Mouse (Mus musculus) lung, embryonic 14.5 days (tissue): ENCODE measurements at regions not wholly inside any gene's neighbourhood (a gene's known extent, or its start where the extent isn't known, plus 50 kb on each side); places are given as distances from the start of the nearest gene placed in this dataset.
"Not testable (repeated sequence)": the region's sequence is repeated elsewhere in the genome, so short reads cannot be mapped to it uniquely, and the experiment has no call there.

Experiments used
- ATAC-seq: fragments of 200-750 bp; cut with Nextera tagmentation; 2 replicates; pipeline ENCODE4 v1.8.0; 2017; ENCODE audit warnings: mild to moderate bottlenecking, moderate TSS enrichment, moderate library complexity; ENCODE audit not compliant: insufficient read depth
- DNase-seq: peaks from one replicate; pipeline ENCODE4 v3.0.0-alpha.2; 2015
- H3K27ac ChIP-seq: fragments of 300-500 bp; sonication (generic); 2 replicates; pipeline ENCODE4 v1.5.1; 2014; ENCODE audit warnings: low read depth, mild to moderate bottlenecking, moderate library complexity
- H3K27me3 ChIP-seq: fragments of 300-500 bp; sonication (generic); 2 replicates; pipeline ENCODE4 v1.6.1; 2014; ENCODE audit warnings: low read length, control low read depth; ENCODE audit not compliant: insufficient read depth
- H3K36me3 ChIP-seq: fragments of 300-500 bp; sonication (generic); 2 replicates; pipeline ENCODE4 v1.6.1; 2014; ENCODE audit warnings: control low read depth; ENCODE audit not compliant: insufficient read depth
- H3K4me1 ChIP-seq: fragments of 300-500 bp; sonication (generic); 2 replicates; pipeline ENCODE4 v1.6.1; 2014; ENCODE audit warnings: antibody characterized with exemption, control low read depth; ENCODE audit not compliant: insufficient read depth
- H3K4me2 ChIP-seq: fragments of 300-500 bp; sonication (generic); 2 replicates; pipeline ENCODE4 v1.6.1; 2014; ENCODE audit warnings: mild to moderate bottlenecking
- H3K4me3 ChIP-seq: fragments of 300-500 bp; sonication (generic); 2 replicates; pipeline ENCODE4 v1.5.1; 2014; ENCODE audit warnings: low read depth, low read length
- H3K9ac ChIP-seq: fragments of 300-500 bp; sonication (generic); 2 replicates; pipeline ENCODE4 v1.6.1; 2014
- H3K9me3 ChIP-seq: fragments of 300-500 bp; sonication (generic); 2 replicates; pipeline ENCODE4 v1.6.1; 2016; ENCODE audit warnings: low read depth, low read length, control low read depth
- CTCF ChIP-seq: IDR thresholded peaks from 2 replicates; pipeline ENCODE4 v1.5.1; 2016; ENCODE audit warnings: antibody characterized with exemption, low read depth
- WGBS: fragments of 180-500 bp; shearing (Covaris S2); extraction: QIAGEN DNeasy Blood & Tissue Kit; methylation state at CpG from one replicate; pipeline ENCODE4 v1.1.7; 2014; 5-methylcytosine and 5-hydroxymethylcytosine counted together

DNA sequence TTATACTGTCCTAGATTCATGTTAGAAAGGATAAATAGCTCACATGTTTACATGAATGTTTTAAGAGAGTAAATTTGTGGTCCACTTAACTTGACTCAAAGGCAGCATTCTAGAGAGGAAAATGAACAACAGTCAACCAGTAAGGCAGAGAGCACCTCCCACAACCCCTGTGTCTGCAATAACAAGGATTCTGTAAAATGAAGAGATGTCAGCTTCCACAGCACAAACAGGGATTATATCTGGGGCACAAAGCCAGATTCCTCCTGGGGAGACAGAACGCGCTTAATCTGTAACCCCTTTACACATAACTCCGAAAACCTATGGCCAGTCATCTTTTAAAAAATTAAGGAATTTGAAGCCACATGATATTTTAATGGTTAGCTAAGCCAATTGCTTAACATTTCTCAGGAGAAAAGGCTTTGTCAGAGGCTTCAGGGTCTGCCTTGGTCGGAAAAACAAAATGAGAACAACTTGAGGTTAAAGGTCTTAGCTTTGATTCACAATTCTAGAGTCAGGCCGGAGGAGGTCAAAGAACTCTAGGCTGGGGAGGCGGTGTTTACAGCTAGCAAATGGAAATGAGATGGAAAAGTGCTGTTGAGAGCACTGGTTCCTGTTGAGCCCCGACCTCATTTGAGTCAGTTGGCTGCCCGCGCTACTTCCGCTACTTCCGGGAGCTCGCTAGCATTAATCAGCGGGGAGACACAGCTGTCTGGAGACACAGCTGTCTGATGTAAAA lies 167.0 kb downstream of the Iqub start:
- DNase-seq (peak; percentile 77), ATAC-seq (peak; percentile 87)
- H3K4me2 ChIP-seq: no peak overlapping the region
- H3K4me1 ChIP-seq: no peaks in the 10 kb centered on the region
- WGBS: 39% methylated on average over 13 of the region's 13 CpGs
- no peaks in the 10 kb centered on the region for H3K27me3 ChIP-seq
- no peaks in the 10 kb centered on the region for H3K9me3 ChIP-seq
- no peaks in the 10 kb centered on the region for H3K36me3 ChIP-seq
- H3K27ac ChIP-seq: peak overlapping the region; percentile 42; the same call in 1 of the 2 replicates
- H3K9ac ChIP-seq: no peak overlapping the region
- no peak overlapping the region for H3K4me3 ChIP-seq
- TF ChIP-seq CTCF: no peak

DNA sequence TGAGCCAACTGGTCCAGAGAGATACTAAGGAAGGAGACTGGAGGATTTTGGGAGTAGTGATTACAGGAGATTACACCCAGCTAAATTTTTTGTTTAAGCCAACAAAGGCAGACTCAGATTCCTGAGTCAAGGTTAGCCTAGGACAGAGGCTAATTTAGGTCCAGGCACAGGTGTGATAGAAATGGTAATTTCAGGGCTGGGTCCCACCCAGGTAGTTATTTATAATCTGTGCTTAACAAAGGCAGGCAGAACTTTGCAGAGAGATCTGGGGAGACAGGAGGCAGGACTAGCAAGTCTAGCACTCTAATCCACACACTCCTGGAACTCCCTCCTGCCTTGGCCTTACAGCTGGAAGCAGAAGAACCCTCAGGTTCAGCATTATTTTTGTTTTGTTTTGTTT lies 172.4 kb downstream of the Iqub start:
- Histone ChIP-seq H3K36me3 (no peaks in the 10 kb centered on the region), H3K9ac (no peak overlapping the region), H3K4me3 (no peak overlapping the region), H3K4me1 (no peaks in the 10 kb centered on the region), H3K9me3 (no peaks in the 10 kb centered on the region), H3K4me2 (no peak overlapping the region), H3K27me3 (no peaks in the 10 kb centered on the region), H3K27ac (no peak overlapping the region)
- no peak for TF ChIP-seq CTCF
- no peak for DNase-seq
- no peak for ATAC-seq

DNA sequence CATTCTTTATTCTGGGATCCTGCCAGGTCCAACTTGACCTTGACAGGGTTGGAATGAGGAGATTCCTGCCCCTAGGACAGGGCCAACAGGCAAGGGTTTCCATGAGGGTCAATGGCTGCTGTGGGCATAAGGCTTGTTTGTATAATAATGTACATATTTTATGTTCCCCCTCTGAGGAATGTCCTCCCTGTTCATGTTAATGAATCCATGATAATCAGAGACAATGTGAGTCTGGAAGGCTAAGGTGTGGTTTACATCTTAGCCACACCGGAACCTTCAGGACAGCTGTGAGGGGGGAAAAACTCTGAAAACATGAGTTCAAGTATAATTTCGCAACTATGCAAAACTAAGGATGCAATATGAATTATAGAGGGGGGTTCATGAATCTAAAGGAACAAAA lies 172.8 kb downstream of the Iqub start:
- Histone ChIP-seq H3K27me3 (no peaks in the 10 kb centered on the region), H3K4me3 (no peak overlapping the region), H3K36me3 (no peaks in the 10 kb centered on the region), H3K9ac (no peak overlapping the region), H3K9me3 (no peaks in the 10 kb centered on the region), H3K27ac (no peak overlapping the region), H3K4me2 (no peak overlapping the region), H3K4me1 (no peaks in the 10 kb centered on the region)
- ATAC-seq (no peak), DNase-seq (no peak)
- WGBS: 87% methylated on average over 2 of the region's 2 CpGs
- no peak for TF ChIP-seq CTCF

DNA sequence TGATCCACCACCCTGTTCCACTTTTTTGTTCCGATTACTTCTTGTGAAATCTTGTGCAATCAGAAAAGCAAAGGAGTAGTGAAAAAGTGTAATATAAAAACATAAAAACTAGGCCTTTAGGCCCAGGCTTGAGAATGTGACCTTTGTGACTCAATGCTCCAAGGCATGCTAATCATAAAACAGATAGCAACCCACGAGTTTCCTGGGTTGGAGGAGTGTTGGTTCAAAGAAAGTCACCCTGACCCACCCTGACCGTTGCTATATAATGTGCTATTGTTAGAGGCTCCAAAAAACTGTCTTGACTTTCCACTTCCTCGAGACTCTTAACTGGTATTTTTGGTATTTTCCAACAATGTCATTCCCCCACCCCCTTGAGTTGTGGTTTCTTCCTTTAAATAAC lies 172.2 kb upstream of the Slc13a1 start:
- not testable (repeated sequence) for H3K27me3 ChIP-seq, H3K36me3 ChIP-seq, ATAC-seq, H3K9ac ChIP-seq, DNase-seq, H3K9me3 ChIP-seq, H3K27ac ChIP-seq, H3K4me3 ChIP-seq, H3K4me1 ChIP-seq, H3K4me2 ChIP-seq
- WGBS: 61% methylated on average over 4 of the region's 4 CpGs

DNA sequence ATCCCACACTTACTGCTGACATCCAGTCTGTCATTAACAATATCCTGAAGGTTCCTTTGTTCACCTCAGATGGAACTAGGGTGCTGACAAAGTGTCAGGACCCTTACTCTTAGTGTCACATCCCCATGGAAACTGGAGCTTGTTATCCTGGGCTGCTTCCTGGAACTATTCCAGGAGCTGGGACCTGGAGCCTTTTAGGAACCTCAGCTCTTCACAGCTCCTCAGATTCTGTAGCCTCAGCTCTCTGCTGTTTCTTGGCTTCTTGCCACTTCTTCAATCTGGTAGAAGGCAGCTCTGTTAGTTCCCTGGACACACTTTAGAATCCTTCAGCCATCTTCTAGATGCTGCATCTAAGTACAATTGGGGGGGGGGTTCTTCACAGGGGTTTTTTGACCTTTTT lies 157.3 kb upstream of the Slc13a1 start:
- Histone ChIP-seq H3K9ac (no peak overlapping the region), H3K9me3 (no peaks in the 10 kb centered on the region), H3K4me1 (no peaks in the 10 kb centered on the region), H3K36me3 (no peaks in the 10 kb centered on the region), H3K4me2 (no peak overlapping the region), H3K4me3 (no peak overlapping the region), H3K27ac (no peak overlapping the region), H3K27me3 (no peaks in the 10 kb centered on the region)
- ATAC-seq: peak; percentile 54; the same call in 1 of the 2 replicates
- DNase-seq: peak; percentile 72
- TF ChIP-seq CTCF: no peak

DNA sequence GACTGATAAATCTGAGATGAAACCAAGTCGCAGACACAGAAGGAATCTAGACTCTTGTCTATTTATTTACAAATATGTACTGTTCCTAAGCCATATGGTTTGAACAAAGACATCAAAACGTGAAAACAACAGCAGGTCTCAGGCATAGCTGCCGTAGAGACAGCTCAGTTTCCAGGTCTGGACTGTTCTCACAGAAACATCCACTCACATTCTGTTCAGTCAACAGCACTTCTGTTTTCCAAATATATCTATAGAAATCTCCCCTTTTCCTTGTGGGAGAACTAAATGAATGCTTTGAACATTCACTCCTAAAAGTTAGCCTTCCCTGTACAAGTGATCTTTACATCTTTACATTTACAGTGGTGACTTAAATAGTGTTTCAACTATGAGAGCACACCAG lies 156.8 kb upstream of the Slc13a1 start:
- no peak overlapping the region for H3K9ac ChIP-seq
- H3K36me3 ChIP-seq: no peaks in the 10 kb centered on the region
- no peak for DNase-seq
- TF ChIP-seq CTCF: no peak
- H3K9me3 ChIP-seq: no peaks in the 10 kb centered on the region
- no peaks in the 10 kb centered on the region for H3K27me3 ChIP-seq
- no peak overlapping the region for H3K27ac ChIP-seq
- no peak for ATAC-seq
- H3K4me2 ChIP-seq: no peak overlapping the region
- no peaks in the 10 kb centered on the region for H3K4me1 ChIP-seq
- no peak overlapping the region for H3K4me3 ChIP-seq
- WGBS: 71% methylated on average over 3 of the region's 3 CpGs

DNA sequence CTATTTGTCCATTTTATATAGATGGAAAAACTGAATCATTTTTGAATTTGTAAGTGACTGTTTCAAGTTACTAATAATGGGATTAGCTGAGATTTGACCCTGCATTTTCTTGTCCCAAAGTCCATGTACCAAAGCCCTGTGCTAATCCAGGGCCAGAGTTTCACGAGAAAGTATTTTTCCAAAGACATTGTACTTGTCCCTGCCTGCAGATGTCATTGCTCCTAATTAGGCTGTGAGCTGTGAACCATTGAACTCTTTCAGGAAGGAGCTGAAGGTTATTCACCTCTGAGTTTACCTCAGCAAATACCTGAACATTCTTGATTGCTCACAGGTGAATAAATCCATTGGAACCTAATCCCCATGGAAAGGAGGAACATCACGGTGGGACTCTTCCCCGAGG lies 154.5 kb upstream of the Slc13a1 start:
- Histone ChIP-seq H3K27me3 (no peaks in the 10 kb centered on the region), H3K9me3 (no peaks in the 10 kb centered on the region), H3K9ac (no peak overlapping the region), H3K4me3 (no peak overlapping the region), H3K4me2 (no peak overlapping the region), H3K27ac (no peak overlapping the region), H3K36me3 (no peaks in the 10 kb centered on the region), H3K4me1 (no peaks in the 10 kb centered on the region)
- WGBS: 76% methylated on average over 3 of the region's 3 CpGs
- no peak for TF ChIP-seq CTCF
- DNase-seq (no peak), ATAC-seq (no peak)

DNA sequence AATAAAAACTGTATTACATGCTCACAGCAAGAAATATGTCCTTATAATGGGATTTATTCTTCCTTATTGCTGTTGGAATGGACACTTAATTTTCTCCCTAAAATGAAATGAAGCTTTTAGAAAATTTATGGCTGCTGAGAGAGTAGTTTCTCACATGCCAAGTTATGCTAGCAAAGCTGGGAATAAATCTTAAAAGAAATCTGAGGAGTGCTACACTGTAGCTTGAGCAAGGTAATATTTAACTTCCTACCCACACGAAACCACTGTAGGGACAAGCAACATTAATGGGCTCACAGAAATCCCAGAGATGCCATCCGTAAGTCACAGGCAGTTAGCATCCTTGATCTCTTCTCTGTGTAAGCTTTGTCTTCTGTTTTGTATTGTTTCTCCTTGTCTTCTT lies 151.0 kb upstream of the Slc13a1 start:
- Histone ChIP-seq H3K27me3 (no peaks in the 10 kb centered on the region), H3K27ac (no peak overlapping the region), H3K4me1 (no peaks in the 10 kb centered on the region), H3K9ac (no peak overlapping the region), H3K4me2 (no peak overlapping the region), H3K36me3 (no peaks in the 10 kb centered on the region), H3K4me3 (no peak overlapping the region), H3K9me3 (no peaks in the 10 kb centered on the region)
- DNase-seq: no peak
- no peak for ATAC-seq
- 62% methylated on average over 2 of the region's 2 CpGs for WGBS
- TF ChIP-seq CTCF: no peak
